In the genomic region with DNA sequence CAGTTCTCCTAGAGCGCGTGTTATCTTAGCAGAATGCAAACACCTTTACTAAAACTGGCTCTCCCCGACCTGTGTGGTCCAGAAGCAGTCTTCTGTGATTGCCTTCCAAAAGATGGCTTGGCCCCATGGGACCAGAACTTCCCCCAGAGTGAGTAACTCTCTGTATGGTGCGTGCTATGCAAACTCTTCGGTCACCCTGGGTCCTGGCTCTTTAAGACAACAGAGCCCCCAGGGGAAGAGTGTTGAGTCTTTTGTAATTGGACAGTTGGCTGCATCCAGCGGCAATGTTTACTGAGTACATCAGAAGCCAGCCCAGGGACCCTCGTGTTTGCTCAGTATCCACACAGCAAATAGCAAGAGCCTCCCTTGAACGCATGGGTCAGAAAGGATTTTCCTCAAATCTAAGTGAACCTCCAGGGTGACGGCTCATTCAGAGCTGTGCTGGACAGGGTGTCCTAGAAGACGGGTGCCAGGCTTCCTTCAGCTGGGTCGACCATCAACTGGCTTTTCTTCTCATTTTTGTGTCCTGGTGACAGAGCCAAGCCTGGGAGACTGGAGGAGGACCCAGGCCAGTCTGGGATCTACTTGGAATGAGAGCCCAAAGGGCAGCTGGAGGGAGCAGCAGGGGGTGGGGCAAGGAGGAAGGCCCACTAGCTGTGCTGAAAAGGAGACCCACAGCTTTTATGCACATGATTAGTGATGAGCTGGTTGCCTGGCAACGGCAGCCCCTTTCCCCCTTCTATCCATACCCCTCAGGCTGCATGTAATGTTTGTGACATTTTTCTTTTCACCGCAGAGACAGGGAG, we compare ENCODE assay signal across 9 mouse cellular contexts.
DNase-seq lines count a peak whose midpoint lies in the region; ATAC-seq and TF ChIP-seq lines count a peak whose summit lies in the region.
"Had no signal": no experiment of that assay in that cellular context is flagged by ENCODE, and none has a peak within 500 bp of the region (broad histone marks: within the 10 kb centered on the region; RNA-seq: fewer than 3 reads in every experiment).

No protein-coding gene starts in this region.

- H3K4me2 ChIP-seq in forebrain, embryonic 16.5 days (ENCODE audit: low read length): peak overlapping the region; percentile 23

- no peaks in the 10 kb centered on the region for H3K27me3 ChIP-seq in forebrain, embryonic 16.5 days (replicated peaks; ENCODE audit: control insufficient read depth, insufficient read depth, low read length)
- H3K27me3 ChIP-seq in thymus, adult 2 months (ENCODE audit: control insufficient read depth, insufficient read depth, low read length): no peaks in the 10 kb centered on the region

- no peak overlapping the region; the same call in 1 of the 2 replicates for H3K9ac ChIP-seq in forebrain, embryonic 16.5 days (replicated peaks; ENCODE audit: low read depth, low read length)

- peak overlapping the region; percentile 60 for H3K27ac ChIP-seq in forebrain, embryonic 16.5 days (ENCODE audit: low read length)
- H3K27ac ChIP-seq in thymus, adult 2 months (ENCODE audit: control insufficient read depth, insufficient read depth, low read length): no peak overlapping the region

- peaks cover 30% of the 10 kb centered on the region for H3K4me1 ChIP-seq in forebrain, embryonic 16.5 days (replicated peaks; ENCODE audit: control insufficient read depth, insufficient read depth, low read length)
- no peaks in the 10 kb centered on the region for H3K4me1 ChIP-seq in thymus, adult 2 months (replicated peaks; ENCODE audit: control insufficient read depth, insufficient read depth, low read length)

- 8% methylated on average over 13 of the region's 13 CpGs for WGBS in forebrain, embryonic 16.5 days
- WGBS in thymus, adult 2 months: 50% methylated on average over 13 of the region's 13 CpGs

- no peaks in the 10 kb centered on the region for H3K36me3 ChIP-seq in forebrain, embryonic 16.5 days (ENCODE audit: control insufficient read depth, insufficient read depth)
- H3K36me3 ChIP-seq in thymus, adult 2 months (ENCODE audit: control insufficient read depth, insufficient read depth, low read length): no peaks in the 10 kb centered on the region

- peak; percentile 89 for ATAC-seq in forebrain, embryonic 16.5 days
- ATAC-seq in monocyte, adult 5-6 weeks (replicated peaks; ENCODE audit: insufficient number of reproducible peaks, low FRiP score, low TSS enrichment, poor library complexity, severe bottlenecking): no peak

- no peaks in the 10 kb centered on the region for H3K9me3 ChIP-seq in forebrain, embryonic 16.5 days (ENCODE audit: control insufficient read depth, low read length)

- H3K4me3 ChIP-seq in forebrain, embryonic 16.5 days (replicated peaks; ENCODE audit: low read length): no peak overlapping the region
- H3K4me3 ChIP-seq in thymus, adult 2 months (ENCODE audit: control insufficient read depth, insufficient read depth, low read length): no peak overlapping the region

- peak; percentile 37 to 38 for DNase-seq in layer of hippocampus, postnatal 10 days (ENCODE audit: low spot score in 2 of 2)
- DNase-seq in layer of hippocampus, postnatal 25 days (ENCODE audit: extremely low spot score in 1 of 2, low spot score in 1 of 2): no peak
- peak; percentile 67 to 69 for DNase-seq in cerebellum, postnatal 14 days
- DNase-seq in neural tube, embryonic 10.5 days (ENCODE audit: extremely low spot score, low spot score): peak; percentile 59
- no peak for DNase-seq in thymus, adult 2 months
- no peak for DNase-seq in gastrocnemius, adult 8-10 months (ENCODE audit: low spot score in 2 of 2)
- DNase-seq: gastrocnemius, postnatal 10 days had no signal

- no peak for TF ChIP-seq POLR2A in thymus, adult 2 months (IDR thresholded peaks at IDR 0.05; ENCODE audit: control insufficient read depth, extremely low read depth, insufficient read depth, low read length, poor library complexity)

- no peak for TF ChIP-seq CTCF in thymus, adult 2 months (IDR thresholded peaks at IDR 0.05; ENCODE audit: borderline replicate concordance, control insufficient read depth, extremely low read depth, insufficient read depth, low read length, poor library complexity)

Comparison
In these comparisons a context has a peak if more than half of its experiments do, and no peak if none do; other contexts are left out.
1. DNase-seq: peak in layer of hippocampus, postnatal 10 days (2 of 2), cerebellum, postnatal 14 days (2 of 2) and neural tube, embryonic 10.5 days (single experiment); none in layer of hippocampus, postnatal 25 days (0 of 2), thymus, adult 2 months (single experiment) and gastrocnemius, adult 8-10 months (0 of 2).